Mouse (Mus musculus) bone marrow macrophage, adult 2 months (primary cell): ENCODE data around the gene Psd4.

ENCODE experiments used
- CTCF ChIP-seq: IDR thresholded peaks from 2 replicates; pipeline ENCODE4 v1.5.1; 2012; ENCODE audit warnings: low read depth, mild to moderate bottlenecking, low read length, moderate library complexity
- POLR2A ChIP-seq: IDR thresholded peaks from 2 replicates; pipeline ENCODE4 v1.6.1; 2012; ENCODE audit warnings: mild to moderate bottlenecking, low read depth, low read length, borderline replicate concordance

- no peak for TF ChIP-seq POLR2A
- TF ChIP-seq CTCF = no peak
Observed at GRCm38 (mm10) chr2:24455057-24455855, 87.9 kb downstream of the Psd4 start.
